Mouse (Mus musculus) cerebellum, adult 9-10 months (tissue): ENCODE data around the gene Fermt3.

Source experiments
- DNase-seq: peaks from one replicate; pipeline ENCODE4 v3.0.0; 2022

Fermt3 gene

GRCm38 (mm10) chr19:6987904-6988285, 31.4 kb downstream of the Fermt3 start:
- DNase-seq = no peak

GRCm38 (mm10) chr19:6987061-6987903, 32.0 kb downstream of the Fermt3 start, which contains the start of gene Vegfb:
TSS of gene Vegfb (minus strand) at chr19:6987651.
- peak; percentile 76 for DNase-seq

GRCm38 (mm10) chr19:6985951-6986708, 33.1 kb downstream of the Fermt3 start:
- peak; percentile 59 for DNase-seq

- no peak for DNase-seq
These were observed 34.0 kb downstream of the Fermt3 start for GRCm38 (mm10) chr19:6985300-6985699.

- peak; percentile 30 for DNase-seq
These were observed 35.6 kb downstream of the Fermt3 start for GRCm38 (mm10) chr19:6983621-6984020.

- no peak for DNase-seq
These were observed 37.8 kb downstream of the Fermt3 start for GRCm38 (mm10) chr19:6981465-6981864.

GRCm38 (mm10) chr19:6980381-6981093, 38.7 kb downstream of the Fermt3 start, which contains the start of gene Fkbp2:
TSS of gene Fkbp2 (minus strand) at chr19:6980501.
- DNase-seq = peak; percentile 99

GRCm38 (mm10) chr19:6979486-6980380, 39.5 kb downstream of the Fermt3 start:
- peak; percentile 99 for DNase-seq

GRCm38 (mm10) chr19:6979001-6979479, 40.2 kb downstream of the Fermt3 start:
- peak; percentile 85 for DNase-seq

GRCm38 (mm10) chr19:6978639-6978974, 40.7 kb downstream of the Fermt3 start:
- DNase-seq = peak; percentile 63

- DNase-seq = peak; percentile 69
These were observed 41.3 kb downstream of the Fermt3 start for GRCm38 (mm10) chr19:6977759-6978638.

- peak; percentile 72 for DNase-seq
These were observed 43.4 kb downstream of the Fermt3 start, which contains the start of gene Plcb3 for GRCm38 (mm10) chr19:6975537-6976521. TSS of gene Plcb3 (minus strand) at chr19:6976470.

GRCm38 (mm10) chr19:6974211-6975205, 44.8 kb downstream of the Fermt3 start, which contains the start of gene Ppp1r14b:
TSS of gene Ppp1r14b (plus strand) at chr19:6974968.
- peak; percentile 62 for DNase-seq

GRCm38 (mm10) chr19:6973581-6974190, 45.6 kb downstream of the Fermt3 start:
- DNase-seq = no peak

- DNase-seq = no peak
These were observed 46.9 kb downstream of the Fermt3 start for GRCm38 (mm10) chr19:6972247-6972917.

- DNase-seq = no peak
These were observed 47.6 kb downstream of the Fermt3 start for GRCm38 (mm10) chr19:6971644-6972043.

- DNase-seq = no peak
These were observed 48.7 kb downstream of the Fermt3 start for GRCm38 (mm10) chr19:6970460-6971085.
